Mouse (Mus musculus) stomach, embryonic 14.5 days (tissue): ENCODE results near the gene Fhad1. TPM values are rescaled to one million over a fixed set of nuclear protein-coding genes. Genes with fewer than 3 reads are reported as not detected.

Experiments used
- ATAC-seq: fragments of 200-750 bp; cut with Nextera tagmentation; 2 replicates; pipeline ENCODE4 v1.8.0; 2017; ENCODE audit warnings: low read depth, moderate TSS enrichment; ENCODE audit not compliant: insufficient number of reproducible peaks, insufficient read depth, low FRiP score
- H3K27ac ChIP-seq: fragments of 300-500 bp; sonication (generic); 2 replicates; pipeline ENCODE4 v1.5.1; 2014; ENCODE audit warnings: mild to moderate bottlenecking, low read length, moderate library complexity, mixed read lengths
- H3K27me3 ChIP-seq: fragments of 300-500 bp; sonication (generic); 2 replicates; pipeline ENCODE4 v1.6.1; 2014; ENCODE audit warnings: low read length, control low read depth, mixed read lengths; ENCODE audit not compliant: control insufficient read depth, insufficient read depth
- H3K36me3 ChIP-seq: fragments of 300-500 bp; sonication (generic); 2 replicates; pipeline ENCODE4 v1.6.1; 2014; ENCODE audit warnings: mild to moderate bottlenecking, control low read depth, low read length, moderate library complexity, mixed read lengths; ENCODE audit not compliant: control insufficient read depth, insufficient read depth
- H3K4me1 ChIP-seq: fragments of 300-500 bp; sonication (generic); 2 replicates; pipeline ENCODE4 v1.6.1; 2014; ENCODE audit warnings: low read length, control low read depth, mixed read lengths; ENCODE audit not compliant: control insufficient read depth, insufficient read depth
- H3K4me2 ChIP-seq: fragments of 300-500 bp; sonication (generic); replicated peaks from 2 replicates; pipeline ENCODE4 v1.6.1; 2014; ENCODE audit warnings: low read depth, low read length, control low read depth
- H3K4me3 ChIP-seq: fragments of 300-500 bp; sonication (generic); 2 replicates; pipeline ENCODE4 v1.5.1; 2014; ENCODE audit warnings: low read depth, low read length, control low read depth
- H3K9ac ChIP-seq: fragments of 300-500 bp; sonication (generic); replicated peaks from 2 replicates; pipeline ENCODE4 v1.6.1; 2014; ENCODE audit warnings: low read depth, mild to moderate bottlenecking, control low read depth, low read length, moderate library complexity, mixed read lengths
- H3K9me3 ChIP-seq: fragments of 300-500 bp; sonication (generic); 2 replicates; pipeline ENCODE4 v1.6.1; 2016; ENCODE audit warnings: low read depth, low read length, control low read depth; ENCODE audit not compliant: control insufficient read depth
- WGBS: fragments of 180-500 bp; shearing (Covaris S2); extraction: QIAGEN DNeasy Blood & Tissue Kit; methylation state at CpG from one replicate; pipeline ENCODE4 v1.1.7; 2014; 5-methylcytosine and 5-hydroxymethylcytosine counted together
- polyA plus RNA-seq: library from polyadenylated mRNA; unstranded; fragments of >200 nt; fragmentation: Nextera tagmentation; extraction: Ambion mirVana; gene quantifications from 2 replicates; pipeline ENCODE4 v1.2.1, GENCODE M21; 2014

Gene Fhad1
- polyA plus RNA-seq, 1 experiment from 2014 or later: 0.78 TPM

DNA sequence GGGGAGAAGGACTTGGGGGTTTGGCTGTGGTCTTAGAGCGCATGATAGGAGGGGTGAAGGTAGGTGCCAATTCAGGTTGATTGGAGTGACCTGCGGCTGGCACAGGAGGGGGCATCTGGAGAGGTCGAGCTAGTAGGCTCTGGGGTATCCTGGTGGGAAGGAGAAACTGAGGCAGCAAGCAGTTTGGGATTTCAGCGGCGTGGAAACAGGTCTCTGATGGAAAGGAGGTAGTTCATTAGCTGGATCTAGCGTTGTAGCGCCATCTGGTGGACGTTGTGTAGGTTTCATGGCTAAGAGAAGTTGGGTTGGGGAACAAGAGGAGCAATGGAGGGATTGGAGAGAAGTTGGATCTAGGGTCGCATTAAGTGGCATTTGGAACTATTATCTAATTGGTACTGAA lies 161.4 kb downstream of the Fhad1 start:
- Histone ChIP-seq H3K4me1 (no peaks in the 10 kb centered on the region), H3K9ac (no peak overlapping the region), H3K27ac (no peak overlapping the region), H3K36me3 (no peaks in the 10 kb centered on the region), H3K4me2 (no peak overlapping the region), H3K4me3 (no peak overlapping the region), H3K9me3 (no peaks in the 10 kb centered on the region; the same call in 1 of the 2 replicates), H3K27me3 (no peaks in the 10 kb centered on the region)
- WGBS: 78% methylated on average over 9 of the region's 9 CpGs
- no peak for ATAC-seq

DNA sequence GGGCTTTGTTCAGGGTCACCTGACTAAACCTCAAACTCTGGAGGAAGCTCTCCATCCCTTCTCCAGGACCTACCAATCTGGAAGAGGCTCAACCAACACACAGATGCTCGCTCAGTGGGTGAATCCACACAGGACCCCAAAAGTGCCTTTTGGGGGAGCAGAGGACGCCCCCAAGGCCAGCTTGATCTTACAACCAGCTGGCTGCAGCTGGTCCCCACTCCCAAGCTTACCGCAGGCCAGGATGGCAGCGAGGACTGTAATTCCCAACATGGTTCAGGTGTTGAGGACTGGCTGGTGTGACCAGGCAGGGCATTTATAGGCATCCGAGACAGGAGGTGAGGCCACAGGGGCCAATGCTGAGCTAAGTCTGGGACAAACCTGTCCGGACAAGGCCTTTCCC lies 168.9 kb downstream of the Fhad1 start, which contains the start of gene Ctrc:
Ctrc (minus strand) TSS at position 361 of the 400 bp plus-strand sequence.
- Histone ChIP-seq H3K4me3 (no peak within 1 kb of the TSS), H3K4me2 (no peak within 1 kb of the TSS), H3K9ac (no peak within 1 kb of the TSS), H3K36me3 (no peaks in the 10 kb centered on the region), H3K27ac (no peak within 1 kb of the TSS), H3K4me1 (no peaks in the 10 kb centered on the region), H3K9me3 (no peaks in the 10 kb centered on the region), H3K27me3 (no peaks in the 10 kb centered on the region)
- no peak for ATAC-seq
- 80% methylated on average over 6 of the region's 6 CpGs for WGBS

Other genes with a start within 250 kb of the Fhad1 start
- 3.7 and 5.0 TPM in 2 replicates for gene Dnajc16, start 224.2 kb downstream of the Fhad1 start, polyA plus RNA-seq
- gene Casp9, start 221.5 kb downstream of the Fhad1 start, polyA plus RNA-seq: 18.0 and 19.3 TPM in 2 replicates
- 0.73 TPM in 1 of 2 replicates, not detected in the other for gene Cela2a, start 188.9 kb downstream of the Fhad1 start, polyA plus RNA-seq
- not detected in 2 replicates for gene Ctrc, start 168.7 kb downstream of the Fhad1 start, polyA plus RNA-seq
- 58.8 and 65.0 TPM in 2 replicates for gene Efhd2, start 140.2 kb downstream of the Fhad1 start, polyA plus RNA-seq
- gene Tmem51, start 69.2 kb upstream of the Fhad1 start, polyA plus RNA-seq: 43.2 and 48.5 TPM in 2 replicates
- gene Kazn, start 224.3 kb upstream of the Fhad1 start, polyA plus RNA-seq: 12.5 and 14.3 TPM in 2 replicates